Mouse (Mus musculus) testis, adult 2 months (tissue): ENCODE measurements at regions not wholly inside any gene's neighbourhood (a gene's known extent, or its start where the extent isn't known, plus 50 kb on each side); places are given as distances from the start of the nearest gene placed in this dataset.

Experiments used
- H3K27ac ChIP-seq: fragments of 200-500 bp; 2 replicates; pipeline ENCODE4 v1.5.1; 2012; ENCODE audit warnings: low read depth, low read length; ENCODE audit not compliant: control insufficient read depth, insufficient read depth
- H3K27me3 ChIP-seq: fragments of 200-500 bp; 2 replicates; pipeline ENCODE4 v1.6.1; 2012; ENCODE audit warnings: mild to moderate bottlenecking, low read length, moderate library complexity; ENCODE audit not compliant: control insufficient read depth, insufficient read depth
- H3K36me3 ChIP-seq: fragments of 200-500 bp; 2 replicates; pipeline ENCODE4 v1.6.1; 2012; ENCODE audit warnings: mild to moderate bottlenecking, low read length; ENCODE audit not compliant: control insufficient read depth, insufficient read depth
- H3K4me1 ChIP-seq: fragments of 200-500 bp; 2 replicates; pipeline ENCODE4 v1.6.1; 2012; ENCODE audit warnings: low read length; ENCODE audit not compliant: control insufficient read depth, insufficient read depth
- H3K4me3 ChIP-seq: fragments of 200-500 bp; 2 replicates; pipeline ENCODE4 v1.5.1; 2012; ENCODE audit warnings: low read depth, mild to moderate bottlenecking, low read length, moderate library complexity, mixed read lengths; ENCODE audit not compliant: control insufficient read depth
- CTCF ChIP-seq: fragments of 200-500 bp; IDR thresholded peaks from 2 replicates; pipeline ENCODE4 v1.5.1; 2012; ENCODE audit warnings: low read depth, mild to moderate bottlenecking, inconsistent platforms, low read length, moderate library complexity; ENCODE audit not compliant: control insufficient read depth, insufficient read depth, insufficient replicate concordance
- POLR2A ChIP-seq: fragments of 200-500 bp; IDR thresholded peaks from 2 replicates; pipeline ENCODE4 v1.6.1; 2012; ENCODE audit warnings: low read depth, mild to moderate bottlenecking, inconsistent platforms, low read length, moderate library complexity; ENCODE audit not compliant: control insufficient read depth

GRCm38 (mm10) chr2:66961808-66962519, 177.2 kb upstream of the Scn7a start:
- TF ChIP-seq CTCF = no peak
- no peaks in the 10 kb centered on the region for H3K27me3 ChIP-seq

GRCm38 (mm10) chr2:66941188-66941587, 156.5 kb upstream of the Scn7a start:
- peak overlapping the region; percentile 24 for H3K4me3 ChIP-seq
- TF ChIP-seq POLR2A (no peak), CTCF (no peak)

More at GRCm38 (mm10) chr2:66961808-66962519, 177.2 kb upstream of the Scn7a start:
- no peak overlapping the region for H3K27ac ChIP-seq
- H3K36me3 ChIP-seq = no peaks in the 10 kb centered on the region
- H3K4me3 ChIP-seq = no peak overlapping the region
- H3K4me1 ChIP-seq = no peaks in the 10 kb centered on the region

GRCm38 (mm10) chr2:66898032-66898431, 113.3 kb upstream of the Scn7a start:
- no peaks in the 10 kb centered on the region for H3K4me1 ChIP-seq
- H3K27ac ChIP-seq = no peak overlapping the region
- H3K36me3 ChIP-seq = no peaks in the 10 kb centered on the region
- TF ChIP-seq POLR2A (no peak), CTCF (no peak)
- H3K27me3 ChIP-seq = no peaks in the 10 kb centered on the region
- no peak overlapping the region for H3K4me3 ChIP-seq

More at GRCm38 (mm10) chr2:66941188-66941587, 156.5 kb upstream of the Scn7a start:
- Histone ChIP-seq H3K36me3 (no peaks in the 10 kb centered on the region), H3K4me1 (no peaks in the 10 kb centered on the region), H3K27ac (no peak overlapping the region), H3K27me3 (no peaks in the 10 kb centered on the region)

GRCm38 (mm10) chr2:66867457-66868216, 82.9 kb upstream of the Scn7a start:
- TF ChIP-seq POLR2A = no peak
- no peak for TF ChIP-seq CTCF
- Histone ChIP-seq H3K4me1 (no peaks in the 10 kb centered on the region), H3K27ac (no peak overlapping the region), H3K4me3 (no peak overlapping the region), H3K27me3 (no peaks in the 10 kb centered on the region), H3K36me3 (no peaks in the 10 kb centered on the region)
